Comparison of ENCODE assay signal across 9 mouse cellular contexts in genomic region chr4:15562853-15563450, GRCm38 (mm10).
DNase-seq lines count a peak whose midpoint lies in the region; ATAC-seq and TF ChIP-seq lines count a peak whose summit lies in the region.
"Had no signal": no experiment of that assay in that cellular context is flagged by ENCODE, and none has a peak within 500 bp of the region (broad histone marks: within the 10 kb centered on the region; RNA-seq: fewer than 3 reads in every experiment).

No protein-coding gene starts in this region.

- H3K4me3 ChIP-seq in kidney, embryonic 15.5 days (replicated peaks), result no peak overlapping the region
- H3K4me3 ChIP-seq in ES-E14 (ENCODE audit: insufficient read depth in 1 of 2, low read depth in 1 of 2, low read length in 2 of 2, poor library complexity in 1 of 2, severe bottlenecking in 1 of 2), result no peak overlapping the region
- no peak overlapping the region for H3K4me3 ChIP-seq in heart, embryonic 10.5 days
- H3K4me3 ChIP-seq: limb, embryonic 13.5 days had no signal

- peak; percentile 1 to 35 for DNase-seq in kidney, postnatal 36 days
- DNase-seq in ES-E14 (ENCODE audit: low read depth, low spot score), result peak; percentile 28
- DNase-seq in embryo, embryonic 10 days (ENCODE audit: low spot score), result peak; percentile 54
- DNase-seq in mesoderm, embryonic 11.5 days (ENCODE audit: low read depth, low spot score), result peak; percentile 25
- no peak for DNase-seq in heart, embryonic 10.5 days (ENCODE audit: low spot score)
- DNase-seq in ovary, postnatal 36 days (ENCODE audit: low spot score), result no peak
- DNase-seq: gastrocnemius, postnatal 14 days had no signal

- in situ Hi-C loops in ES-E14 (cut with MboI; ENCODE audit: low sequenced_read_pairs in 2 of 2, unreplicated experiment in 2 of 2), result no loop called here

- no peaks in the 10 kb centered on the region for H3K9me3 ChIP-seq in kidney, embryonic 15.5 days (replicated peaks)
- no peaks in the 10 kb centered on the region for H3K9me3 ChIP-seq in ES-E14 (ENCODE audit: control insufficient read depth, insufficient read depth, low read depth, low read length)
- no peaks in the 10 kb centered on the region for H3K9me3 ChIP-seq in heart, embryonic 10.5 days
- H3K9me3 ChIP-seq: limb, embryonic 13.5 days had no signal

- no peak for ATAC-seq in kidney, embryonic 15.5 days (replicated peaks; ENCODE audit: low FRiP score)

- H3K4me1 ChIP-seq in kidney, embryonic 15.5 days, result no peaks in the 10 kb centered on the region
- H3K4me1 ChIP-seq in ES-E14 (ENCODE audit: control insufficient read depth in 2 of 2, insufficient read depth in 2 of 2, low read length in 2 of 2, poor library complexity in 1 of 2), result no peaks in the 10 kb centered on the region
- no peaks in the 10 kb centered on the region for H3K4me1 ChIP-seq in heart, embryonic 10.5 days

- no peaks in the 10 kb centered on the region for H3K36me3 ChIP-seq in kidney, embryonic 15.5 days
- no peaks in the 10 kb centered on the region for H3K36me3 ChIP-seq in ES-E14 (ENCODE audit: control insufficient read depth, insufficient read depth, low read length, poor library complexity, severe bottlenecking)
- H3K36me3 ChIP-seq in heart, embryonic 10.5 days, result no peaks in the 10 kb centered on the region
- H3K36me3 ChIP-seq: limb, embryonic 13.5 days had no signal

- no peak overlapping the region for H3K9ac ChIP-seq in kidney, embryonic 15.5 days
- H3K9ac ChIP-seq in ES-E14 (ENCODE audit: insufficient read depth, low read depth, low read length, poor library complexity, severe bottlenecking), result no peak overlapping the region
- H3K9ac ChIP-seq: limb, embryonic 13.5 days had no signal

- no peak overlapping the region for H3K27ac ChIP-seq in kidney, embryonic 15.5 days
- H3K27ac ChIP-seq in ES-E14 (ENCODE audit: insufficient read depth, low read depth, low read length, poor library complexity, severe bottlenecking), result no peak overlapping the region
- no peak overlapping the region for H3K27ac ChIP-seq in heart, embryonic 10.5 days
- H3K27ac ChIP-seq: limb, embryonic 13.5 days had no signal

- H3K4me2 ChIP-seq in kidney, embryonic 15.5 days, result no peak overlapping the region
- H3K4me2 ChIP-seq: limb, embryonic 13.5 days had no signal

- 36% methylated on average over 3 of the region's 3 CpGs for WGBS in kidney, embryonic 15.5 days
- WGBS in heart, embryonic 10.5 days, result 27% methylated on average over 3 of the region's 3 CpGs

- no peaks in the 10 kb centered on the region for H3K27me3 ChIP-seq in kidney, embryonic 15.5 days
- no peaks in the 10 kb centered on the region for H3K27me3 ChIP-seq in heart, embryonic 10.5 days (ENCODE audit: insufficient read depth, poor library complexity, severe bottlenecking)
- H3K27me3 ChIP-seq: limb, embryonic 13.5 days had no signal

TF ChIP-seq in ES-E14, 5 proteins besides CTCF, POLR2A, EP300 and RAD21:
- TF ChIP-seq CHD2 (IDR thresholded peaks at IDR 0.05; ENCODE audit: low read depth, low read length) (no peak), ZC3H11A (IDR thresholded peaks at IDR 0.05; ENCODE audit: borderline replicate concordance, low read depth, low read length) (no peak), MAFK (IDR thresholded peaks at IDR 0.05; ENCODE audit: insufficient read depth, low read depth, low read length) (no peak)

Comparison
In these comparisons a context has a peak if more than half of its experiments do, and no peak if none do; other contexts are left out.
1. DNase-seq: peak in kidney, postnatal 36 days (2 of 2), ES-E14 (single experiment), embryo, embryonic 10 days (single experiment) and mesoderm, embryonic 11.5 days (single experiment); none in heart, embryonic 10.5 days (single experiment) and ovary, postnatal 36 days (single experiment).